Mouse (Mus musculus) macrophage (primary cell): ENCODE data around the gene Islr2. TPM values are rescaled to one million over a fixed set of nuclear protein-coding genes. Genes with fewer than 3 reads are reported as not detected.
"Not testable (repeated sequence)": the region's sequence is repeated elsewhere in the genome, so short reads cannot be mapped to it uniquely, and the experiment has no call there.

ENCODE experiments used
- H3K27ac ChIP-seq: fragments of 350-480 bp; formaldehyde crosslinking; 2 replicates; pipeline ENCODE4 v1.9.0; 2021
- H3K36me3 ChIP-seq: fragments of 350-480 bp; formaldehyde crosslinking; 2 replicates; pipeline ENCODE4 v1.9.0; 2021; ENCODE audit errors: inconsistent target
- H3K4me3 ChIP-seq: fragments of 350-480 bp; formaldehyde crosslinking; 2 replicates; pipeline ENCODE4 v1.9.0; 2021; ENCODE audit errors: inconsistent target
- H3K79me2 ChIP-seq: fragments of 350-480 bp; formaldehyde crosslinking; 2 replicates; pipeline ENCODE4 v1.9.0; 2021; ENCODE audit errors: inconsistent target
- whole genome bisulfite sequencing: methylation state at CpG from one replicate; pipeline ENCODE4 v1.1.7; 2026; ENCODE audit warnings: inconsistent platforms; ENCODE audit not compliant: missing documents; 5-methylcytosine and 5-hydroxymethylcytosine counted together
- polyA plus RNA-seq: library from polyadenylated mRNA; stranded (reverse); fragments of 250-400 nt; gene quantifications from 3 replicates; pipeline ENCODE4 v1.2.4, GENCODE M21; 2018; ENCODE audit warnings: inconsistent platforms
- total RNA-seq, 78 experiments: library from RNA; depleted of rRNA; stranded (reverse); fragments of 250-400 nt; gene quantifications; 1 replicate in 9 of 78; 2 replicates in 24 of 78; 3 replicates in 43 of 78; 4 replicates in 2 of 78; pipeline ENCODE4 v1.2.4; 2018; ENCODE audit warnings: inconsistent platforms in 56 of 78

Gene Islr2
- total RNA-seq (2018; cell fraction: chromatin; rRNA removed), result 1 to 10 TPM in 1 of 26 experiments, under 1 TPM in 4, not detected in 21; 0.18 to 1.4 (median 0.41) TPM
- under 1 TPM in 3 of 26 experiments, not detected in 23; 0.04 to 0.24 (median 0.05) TPM for total RNA-seq (2018; cell fraction: cytosol; rRNA removed)
- total RNA-seq (2018; cell fraction: nucleus; rRNA removed), result 1 to 10 TPM in 2 of 26 experiments, under 1 TPM in 7, not detected in 17; 0.15 to 2.3 (median 0.26) TPM
- not detected in 3 replicates for polyA plus RNA-seq

DNA sequence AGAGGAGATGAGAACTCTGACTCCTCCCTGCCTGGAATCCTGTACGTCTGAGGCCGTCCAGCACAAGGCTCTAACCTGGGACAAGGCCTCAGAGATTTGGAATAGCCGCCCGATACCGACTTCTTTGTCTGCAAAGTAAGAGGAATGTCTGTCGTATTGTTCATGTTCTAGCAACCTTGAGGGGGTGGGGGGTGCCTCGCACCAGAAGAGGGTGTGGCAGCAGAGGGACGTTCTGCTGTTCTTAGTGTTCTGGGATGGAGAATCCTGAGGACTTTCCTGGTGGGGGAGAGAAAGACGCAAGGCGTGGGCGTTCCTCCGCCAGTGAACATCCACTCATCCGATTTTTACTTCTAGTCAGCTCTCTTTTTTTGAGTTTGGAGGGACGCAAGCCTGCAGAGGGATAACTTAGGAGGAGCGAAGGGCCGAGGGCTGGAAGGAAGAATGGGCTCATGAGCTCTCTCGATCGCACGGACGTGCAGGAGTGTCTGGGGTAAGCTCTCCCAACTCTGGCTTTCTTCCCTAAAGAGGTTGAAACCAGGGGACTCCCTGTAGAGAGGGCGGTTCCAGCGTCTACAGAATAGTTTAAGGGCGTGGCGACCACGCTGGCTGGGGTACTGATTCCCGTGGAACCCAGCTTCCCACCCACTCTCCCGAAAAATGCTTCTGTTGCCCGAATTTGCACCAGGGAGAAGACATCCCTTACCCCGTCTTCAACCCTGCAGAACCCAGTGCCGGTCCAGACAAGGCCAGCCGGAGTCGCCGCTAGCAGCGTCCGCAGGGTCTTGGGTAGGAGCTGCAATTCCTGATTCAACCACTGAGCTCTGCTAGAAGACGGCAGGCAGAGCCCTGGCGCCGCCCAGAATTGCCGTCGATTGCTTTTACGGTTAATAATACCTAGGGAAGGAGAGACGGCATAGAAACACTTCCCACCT is at the start of gene Islr2, which contains the start of gene Islr:
TSS of gene Islr2 (minus strand) at position 804 of the 932 bp plus-strand sequence.
TSS of gene Islr (minus strand) at position 791 of the 932 bp plus-strand sequence.
- WGBS, result 8% methylated on average over 42 of the region's 42 CpGs
- no peaks in the 10 kb centered on the region for H3K79me2 ChIP-seq
- H3K36me3 ChIP-seq, result no peaks in the 10 kb centered on the region
- H3K27ac ChIP-seq, result no peak within 1 kb of the TSS
- H3K4me3 ChIP-seq, result peak within 1 kb of the TSS; percentile 34

DNA sequence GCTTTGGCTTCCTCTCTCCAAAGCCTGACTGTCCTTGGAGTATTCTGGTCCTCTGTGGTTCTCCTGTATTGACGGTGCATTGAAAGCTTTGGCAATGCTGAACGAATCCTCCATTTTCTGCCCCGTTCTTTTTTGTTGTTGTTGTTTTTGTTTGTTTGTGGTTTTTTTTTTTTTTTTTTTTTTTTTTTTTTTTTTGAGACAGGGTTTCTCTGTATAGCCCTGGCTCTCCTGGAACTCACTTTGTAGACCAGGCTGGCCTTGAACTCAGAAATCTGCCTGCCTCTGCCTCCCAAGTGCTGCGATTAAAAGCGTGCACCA is 49.6 kb upstream of the Islr2 start:
- peak overlapping the region; percentile 69 for H3K27ac ChIP-seq
- H3K36me3 ChIP-seq, result peaks cover 24% of the 10 kb centered on the region
- WGBS, result 75% methylated on average over 2 of the region's 5 CpGs
- H3K79me2 ChIP-seq, result peaks cover 25% of the 10 kb centered on the region
- H3K4me3 ChIP-seq, result peak overlapping the region; percentile 70

DNA sequence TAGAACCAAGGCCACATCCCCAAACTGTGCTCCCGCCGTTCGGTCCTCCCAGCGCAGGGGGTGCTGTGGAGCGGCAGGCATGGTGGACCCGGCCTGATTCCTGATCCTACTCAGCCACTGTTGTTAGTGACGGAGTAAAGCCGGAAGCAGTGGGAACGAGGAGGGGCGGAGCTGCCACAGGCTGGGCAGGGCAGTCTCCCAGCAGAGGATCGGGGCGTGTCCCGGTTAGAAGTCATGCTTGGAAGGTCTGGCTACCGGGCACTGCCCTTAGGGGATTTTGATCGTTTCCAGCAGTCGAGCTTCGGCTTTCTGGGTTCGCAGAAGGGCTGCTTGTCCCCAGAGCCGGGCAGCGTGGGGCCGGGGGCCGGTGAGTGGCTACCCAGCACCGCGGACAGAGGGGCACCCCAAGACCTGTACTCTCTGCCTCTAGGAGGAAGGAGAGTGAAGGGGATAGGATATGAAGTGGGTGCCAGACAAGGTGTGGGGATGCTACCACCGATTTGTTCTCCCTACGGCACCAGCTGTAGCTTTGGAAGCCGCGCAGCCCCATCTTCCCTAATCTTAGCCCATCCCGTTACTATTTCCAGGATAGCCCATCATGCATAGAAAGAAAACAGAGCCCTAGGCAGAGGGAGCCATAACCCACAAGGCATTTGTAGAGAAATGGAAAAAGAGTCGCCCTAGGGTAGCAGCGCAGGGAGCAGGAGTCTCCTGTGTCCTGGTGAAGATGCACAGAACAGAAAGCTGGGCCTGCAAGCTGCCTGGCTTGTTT is 49.1 kb upstream of the Islr2 start, which contains the start of gene Stoml1:
TSS of gene Stoml1 (plus strand) at position 132 of the 772 bp plus-strand sequence.
- peaks cover 18% of the 10 kb centered on the region for H3K36me3 ChIP-seq
- 1% methylated on average over 31 of the region's 31 CpGs for WGBS
- peak within 1 kb of the TSS; percentile 69 for H3K27ac ChIP-seq
- H3K79me2 ChIP-seq, result peaks cover 30% of the 10 kb centered on the region
- peak within 1 kb of the TSS; percentile 70 for H3K4me3 ChIP-seq

DNA sequence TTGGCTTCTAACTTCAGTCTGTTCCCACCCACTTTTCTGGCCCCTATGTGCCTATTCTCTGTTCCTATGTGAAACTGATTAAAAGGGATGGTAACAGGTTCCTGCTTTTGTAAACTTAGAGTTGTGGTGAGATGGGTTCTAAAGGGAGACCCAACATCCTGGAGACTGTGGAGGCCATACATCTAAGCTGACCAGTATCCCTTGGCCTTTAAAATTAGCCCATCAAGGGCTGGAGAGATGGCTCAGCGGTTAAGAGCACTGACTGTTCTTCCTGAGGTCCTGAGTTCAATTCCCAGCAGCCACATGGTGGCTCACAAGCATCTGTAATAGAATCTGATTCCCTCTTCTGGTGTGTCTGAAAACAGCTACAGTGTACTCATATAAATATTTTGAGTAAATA is 46.6 kb upstream of the Islr2 start:
- not testable (repeated sequence) for H3K4me3 ChIP-seq, H3K27ac ChIP-seq, H3K36me3 ChIP-seq
- 100% methylated on average over 1 of the region's 1 CpGs for WGBS
- H3K79me2 ChIP-seq, result peaks cover 55% of the 10 kb centered on the region

DNA sequence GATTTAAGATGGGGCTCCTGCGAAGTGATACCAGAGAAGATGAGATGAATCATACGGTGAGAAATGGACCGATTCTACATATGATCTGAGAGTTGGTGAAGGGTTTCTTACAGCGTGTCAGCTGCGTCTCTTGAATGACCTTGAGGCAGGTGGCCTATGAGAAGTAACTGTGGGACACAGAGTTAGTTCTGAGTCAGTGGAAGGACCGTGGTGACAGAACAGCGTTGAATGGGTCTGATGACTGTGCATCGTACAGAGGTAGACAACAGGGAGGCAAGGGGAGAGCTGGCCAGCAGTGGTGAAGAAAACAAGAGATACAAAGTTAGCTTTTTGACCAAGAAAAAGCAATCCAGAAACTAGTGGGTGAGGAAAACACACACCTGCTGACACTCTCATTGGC is 46.2 kb upstream of the Islr2 start:
- Histone ChIP-seq H3K36me3 (peaks cover 2% of the 10 kb centered on the region; the same call in 1 of the 2 replicates), H3K79me2 (peaks cover 59% of the 10 kb centered on the region), H3K4me3 (no peak overlapping the region), H3K27ac (peak overlapping the region; percentile 93)
- WGBS, result 86% methylated on average over 8 of the region's 8 CpGs

DNA sequence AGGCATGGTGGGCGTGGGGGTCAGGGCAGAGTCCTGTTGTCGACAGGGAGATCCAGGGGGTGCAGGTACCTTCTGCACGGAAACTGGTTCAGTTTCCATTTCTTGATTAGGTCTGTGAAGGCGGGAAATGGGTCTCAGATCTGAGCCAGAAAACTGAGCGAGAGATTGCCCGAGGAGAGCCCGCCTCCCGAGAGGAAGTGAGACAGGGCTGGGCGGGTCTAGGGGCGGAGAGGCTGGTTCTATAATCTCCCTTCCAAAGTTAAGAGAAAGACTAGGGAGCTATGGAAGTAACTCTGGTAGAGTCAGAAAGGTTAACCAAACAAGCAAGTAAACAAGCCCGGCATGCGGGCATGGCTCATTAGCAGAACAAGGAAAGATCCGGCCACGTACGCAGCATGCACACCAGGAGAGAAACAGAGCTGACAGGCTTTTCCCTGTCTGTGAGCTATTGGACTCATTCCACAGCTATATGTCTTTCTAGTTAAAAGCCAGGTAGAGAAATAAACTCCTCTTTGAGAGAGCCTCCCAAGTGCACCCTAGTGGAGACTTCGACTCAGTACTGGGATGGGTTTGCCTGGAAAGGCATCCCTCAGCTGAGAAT is 45.6 kb upstream of the Islr2 start, which contains the start of gene Pml:
TSS of gene Pml (minus strand) at position 195 of the 601 bp plus-strand sequence.
- Histone ChIP-seq H3K79me2 (peaks cover 63% of the 10 kb centered on the region), H3K27ac (peak within 1 kb of the TSS; percentile 93), H3K36me3 (peaks cover 9% of the 10 kb centered on the region; the same call in 1 of the 2 replicates), H3K4me3 (peak within 1 kb of the TSS; percentile 85)
- WGBS, result under 1% methylated on average over 16 of the region's 16 CpGs

DNA sequence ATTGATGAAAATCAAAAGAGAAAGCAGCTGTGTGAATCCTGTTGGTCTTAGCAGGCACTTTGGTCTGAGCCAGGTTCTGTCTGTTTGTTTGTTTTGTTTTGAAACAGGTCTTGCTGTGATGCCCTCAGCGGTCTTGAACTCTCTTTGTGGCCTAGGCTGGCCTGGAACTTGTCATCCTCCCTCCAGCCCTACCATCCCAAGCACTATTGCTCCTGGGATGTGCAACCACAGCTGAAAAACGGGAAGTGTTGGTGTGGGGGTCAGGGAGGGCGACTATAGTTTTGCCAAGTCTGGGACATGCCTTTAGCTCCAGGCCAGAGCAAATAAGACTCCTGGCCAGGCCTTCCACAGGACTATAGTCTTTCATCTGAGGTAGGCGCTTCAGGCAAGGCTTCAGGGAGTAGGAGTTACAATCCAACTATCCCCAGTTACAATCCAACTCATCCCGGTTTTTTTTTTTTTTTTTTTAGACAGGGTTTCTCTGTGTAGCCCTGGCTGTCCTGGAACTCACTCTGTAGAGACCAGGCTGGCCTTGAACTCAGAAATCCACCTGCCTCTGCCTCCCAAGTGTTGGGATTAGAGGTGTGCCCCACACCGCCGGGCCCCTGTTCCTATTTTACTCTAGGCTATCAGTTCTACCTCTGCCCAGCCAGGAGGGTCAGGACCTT is 44.8 kb upstream of the Islr2 start:
- Histone ChIP-seq H3K27ac (peak overlapping the region; percentile 93), H3K79me2 (peaks cover 63% of the 10 kb centered on the region), H3K36me3 (peaks cover 14% of the 10 kb centered on the region; the same call in 1 of the 2 replicates), H3K4me3 (peak overlapping the region; percentile 85)
- 5% methylated on average over 7 of the region's 7 CpGs for WGBS

DNA sequence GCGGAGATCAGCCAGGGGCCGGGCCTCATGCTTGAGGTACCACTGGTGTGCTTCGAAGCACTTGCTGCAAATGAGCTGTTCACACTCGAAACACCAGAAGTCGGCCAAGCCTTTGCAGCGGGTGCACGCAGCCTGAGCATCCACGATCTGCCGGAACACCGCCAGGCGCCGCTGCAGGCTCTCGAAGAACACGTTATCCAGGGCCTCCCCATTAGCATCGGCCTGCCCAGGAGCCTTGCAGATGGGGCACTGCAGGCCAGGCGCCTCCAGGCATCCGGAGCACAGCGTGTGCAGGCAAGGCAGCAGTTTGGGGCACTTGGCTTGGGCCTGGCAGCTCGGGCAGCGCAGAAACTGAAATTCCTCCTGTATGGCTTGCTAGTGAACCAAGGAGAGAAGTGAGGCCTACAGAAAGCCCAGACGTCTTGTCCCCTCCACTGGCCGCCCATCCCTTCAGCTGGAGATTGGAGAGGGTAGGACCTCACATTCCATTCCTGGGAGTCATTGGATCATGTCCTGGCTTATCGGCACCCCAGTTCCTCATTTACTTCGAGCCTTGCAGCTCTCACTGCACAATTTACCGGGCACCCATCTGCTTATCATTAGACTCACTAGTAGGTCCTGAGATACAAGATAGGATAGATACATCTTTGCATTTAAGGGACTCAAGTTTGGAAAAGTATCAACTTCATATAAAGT is 43.1 kb upstream of the Islr2 start:
- Histone ChIP-seq H3K27ac (peak overlapping the region; percentile 17; the same call in 1 of the 2 replicates), H3K4me3 (peak overlapping the region; percentile 85), H3K36me3 (peaks cover 27% of the 10 kb centered on the region; the same call in 1 of the 2 replicates), H3K79me2 (peaks cover 72% of the 10 kb centered on the region)
- 11% methylated on average over 25 of the region's 25 CpGs for WGBS

DNA sequence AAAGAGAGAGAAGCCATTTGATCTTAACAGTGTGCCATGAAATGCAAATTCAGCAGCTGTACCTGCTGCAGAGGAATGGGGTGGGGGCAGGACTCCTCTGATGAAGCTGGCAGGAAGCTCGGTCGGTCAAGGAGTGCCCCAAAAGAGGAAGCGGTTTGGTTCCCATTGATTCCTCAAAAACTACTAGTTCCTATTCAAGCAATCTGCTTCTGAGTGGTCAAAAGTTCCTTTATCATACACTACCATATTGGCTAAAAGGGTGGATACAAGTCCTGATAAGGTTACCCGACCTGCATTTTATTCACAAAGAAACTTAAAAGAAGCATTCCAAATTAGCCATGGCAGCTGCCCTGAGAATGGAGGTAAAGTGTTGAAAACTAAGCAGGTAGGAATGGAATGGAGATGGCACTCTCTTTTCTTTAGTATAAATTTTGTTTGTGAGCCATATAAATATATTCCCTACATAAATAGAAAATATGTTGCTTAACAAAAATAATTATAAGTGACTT is 42.0 kb upstream of the Islr2 start:
- H3K4me3 ChIP-seq, result no peak overlapping the region
- H3K79me2 ChIP-seq, result peaks cover 83% of the 10 kb centered on the region
- peaks cover 35% of the 10 kb centered on the region; the same call in 1 of the 2 replicates for H3K36me3 ChIP-seq
- no peak overlapping the region for H3K27ac ChIP-seq
- 3% methylated on average over 4 of the region's 4 CpGs for WGBS

DNA sequence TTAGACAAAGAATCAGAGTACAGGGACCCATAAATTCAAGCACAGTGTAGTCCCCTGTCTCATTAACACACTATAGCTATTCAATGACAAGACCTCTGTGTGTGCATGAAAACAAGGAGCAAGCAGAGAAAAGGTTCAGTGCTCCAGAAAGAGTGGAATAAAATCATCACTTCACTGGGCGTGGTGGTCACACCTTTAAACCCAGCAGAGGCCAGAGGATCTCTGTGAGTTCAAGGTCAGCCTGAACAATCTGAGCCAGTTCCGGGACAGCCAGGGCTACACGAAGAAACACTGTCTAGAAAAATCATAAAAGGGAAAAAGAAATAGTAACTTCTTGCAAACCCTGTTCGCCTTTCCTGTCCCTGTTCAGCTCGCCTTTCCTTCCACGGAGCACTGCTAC is 39.6 kb upstream of the Islr2 start:
- Histone ChIP-seq H3K4me3 (no peak overlapping the region), H3K27ac (no peak overlapping the region), H3K36me3 (peaks cover 48% of the 10 kb centered on the region), H3K79me2 (peaks cover 100% of the 10 kb centered on the region)
- 88% methylated on average over 6 of the region's 6 CpGs for WGBS

DNA sequence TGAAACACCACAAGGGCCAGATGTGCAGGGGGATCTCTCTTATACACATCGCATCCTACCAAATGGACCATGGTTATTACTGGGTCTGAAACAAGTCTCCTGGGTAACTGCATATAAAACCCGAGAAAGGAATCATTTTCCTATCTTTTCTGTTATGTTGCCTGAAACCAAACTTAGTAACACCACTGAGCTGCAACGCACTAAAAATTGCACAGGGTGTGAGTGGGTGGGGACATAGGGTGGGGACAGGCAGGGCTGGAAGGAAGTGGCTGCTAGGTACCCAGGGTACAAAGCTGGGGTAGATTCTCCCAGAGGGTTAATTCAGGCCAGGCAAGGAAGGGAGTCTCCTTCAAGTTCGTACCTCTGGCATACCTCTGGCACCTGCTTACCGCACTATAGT is 38.6 kb upstream of the Islr2 start:
- Histone ChIP-seq H3K27ac (no peak overlapping the region), H3K36me3 (peaks cover 49% of the 10 kb centered on the region), H3K4me3 (no peak overlapping the region), H3K79me2 (peaks cover 100% of the 10 kb centered on the region)
- 77% methylated on average over 5 of the region's 5 CpGs for WGBS

DNA sequence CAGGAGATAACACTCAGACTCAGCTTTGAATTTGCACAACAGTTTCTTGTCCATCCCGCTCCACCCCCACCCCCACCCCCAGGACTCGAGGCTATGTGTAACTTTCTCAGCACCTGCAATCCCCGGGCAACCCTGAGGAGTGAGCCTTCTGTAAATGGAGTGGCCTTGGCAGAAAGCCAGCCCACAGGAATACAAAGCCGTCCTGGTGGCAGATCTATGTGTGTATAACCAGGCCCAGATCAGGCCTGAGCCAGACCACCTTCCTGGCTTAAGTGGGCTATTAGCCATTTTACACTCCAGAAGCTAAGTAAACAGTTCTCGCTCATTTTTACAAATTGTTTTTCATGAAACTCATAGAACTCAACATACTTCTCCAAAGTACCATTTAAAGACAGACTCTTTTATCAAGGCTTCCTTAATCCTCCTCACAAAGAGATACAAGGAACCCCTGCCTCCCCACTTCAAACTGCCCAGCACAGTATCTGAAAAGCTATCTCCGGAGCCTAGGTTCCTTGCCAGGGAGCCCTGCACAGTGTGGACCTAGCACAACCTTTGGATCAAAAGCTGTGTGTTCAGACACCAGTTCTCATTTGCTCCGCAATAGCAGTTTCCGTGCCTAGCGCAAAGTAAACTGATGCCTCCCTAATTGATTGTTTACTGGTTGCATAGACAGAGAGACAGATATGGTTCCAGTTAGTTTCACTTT is 37.8 kb upstream of the Islr2 start:
- Histone ChIP-seq H3K4me3 (no peak overlapping the region), H3K36me3 (peaks cover 57% of the 10 kb centered on the region), H3K79me2 (peaks cover 100% of the 10 kb centered on the region), H3K27ac (no peak overlapping the region)
- 80% methylated on average over 7 of the region's 9 CpGs for WGBS
